8 mouse cellular contexts compared by ENCODE assay signal in genomic region chr19:41982791-41983150, GRCm38 (mm10). TPM values are rescaled to one million over a fixed set of nuclear protein-coding genes. Genes with fewer than 3 reads are reported as not detected.
DNase-seq lines count a peak whose midpoint lies in the region; ATAC-seq and TF ChIP-seq lines count a peak whose summit lies in the region.

No protein-coding gene starts in this region.

- no peak for TF ChIP-seq POLR2A in kidney, adult 2 months (IDR thresholded peaks at IDR 0.05; ENCODE audit: low read depth, low read length)

- H3K4me3 ChIP-seq in kidney, adult 2 months (ENCODE audit: insufficient read depth, low read depth, low read length): peak overlapping the region; percentile 81
- peak overlapping the region; percentile 87 to 93 for H3K4me3 ChIP-seq in ES-E14 (ENCODE audit: insufficient read depth in 1 of 2, low read depth in 1 of 2, low read length in 2 of 2, poor library complexity in 1 of 2, severe bottlenecking in 1 of 2)
- H3K4me3 ChIP-seq in lung, embryonic 14.5 days (ENCODE audit: low read depth, low read length): peak overlapping the region; percentile 85
- H3K4me3 ChIP-seq in stomach, embryonic 16.5 days (replicated peaks; ENCODE audit: low read length): peak overlapping the region; percentile 96

- DNase-seq in kidney, adult 2 months: no peak
- DNase-seq in kidney, postnatal 14 days: no peak
- no peak for DNase-seq in ES-E14 (ENCODE audit: low read depth, low spot score)
- peak; percentile 45 for DNase-seq in lung, embryonic 14.5 days
- DNase-seq in adrenal gland, adult 2 months: no peak
- no peak for DNase-seq in testis, postnatal 10 days (ENCODE audit: low spot score)

- H3K4me1 ChIP-seq in kidney, adult 2 months (ENCODE audit: control insufficient read depth, insufficient read depth, low read length): peaks cover 7% of the 10 kb centered on the region; the same call in 1 of the 2 replicates
- H3K4me1 ChIP-seq in ES-E14 (ENCODE audit: control insufficient read depth in 2 of 2, insufficient read depth in 2 of 2, low read length in 2 of 2, poor library complexity in 1 of 2): peaks cover 9 to 12% of the 10 kb centered on the region in 2 experiments
- H3K4me1 ChIP-seq in lung, embryonic 14.5 days (ENCODE audit: insufficient read depth): no peaks in the 10 kb centered on the region; the same call in 1 of the 2 replicates
- peaks cover 12% of the 10 kb centered on the region for H3K4me1 ChIP-seq in stomach, embryonic 16.5 days (ENCODE audit: control insufficient read depth, insufficient read depth, low read length)

- no peaks in the 10 kb centered on the region for H3K27me3 ChIP-seq in kidney, adult 2 months (replicated peaks; ENCODE audit: control insufficient read depth, insufficient read depth, low read length)
- no peaks in the 10 kb centered on the region for H3K27me3 ChIP-seq in lung, embryonic 14.5 days (ENCODE audit: insufficient read depth, low read length)
- no peaks in the 10 kb centered on the region for H3K27me3 ChIP-seq in stomach, embryonic 16.5 days (ENCODE audit: control insufficient read depth, insufficient read depth, low read length)

- H3K4me2 ChIP-seq in lung, embryonic 14.5 days: peak overlapping the region; percentile 80
- H3K4me2 ChIP-seq in stomach, embryonic 16.5 days (ENCODE audit: low read depth, low read length): peak overlapping the region; percentile 80

- H3K27ac ChIP-seq in kidney, adult 2 months (ENCODE audit: insufficient read depth, low read depth, low read length): no peak overlapping the region
- no peak overlapping the region for H3K27ac ChIP-seq in ES-E14 (ENCODE audit: insufficient read depth, low read depth, low read length, poor library complexity, severe bottlenecking)
- H3K27ac ChIP-seq in lung, embryonic 14.5 days (ENCODE audit: low read depth): no peak overlapping the region
- H3K27ac ChIP-seq in stomach, embryonic 16.5 days (ENCODE audit: low read length): peak overlapping the region; percentile 90

- no peak for TF ChIP-seq CTCF in kidney, adult 2 months (conservative IDR thresholded peaks at IDR 0.05; ENCODE audit: insufficient read depth, insufficient read length, low read depth, low read length)
- TF ChIP-seq CTCF in lung, embryonic 14.5 days (IDR thresholded peaks at IDR 0.05; ENCODE audit: low read depth): no peak

- peak; percentile 44 for ATAC-seq in granulocyte monocyte progenitor cell, adult 5-6 weeks (replicated peaks; ENCODE audit: poor library complexity, severe bottlenecking)
- ATAC-seq in lung, embryonic 14.5 days (ENCODE audit: insufficient read depth): no peak
- ATAC-seq in stomach, embryonic 16.5 days (ENCODE audit: insufficient read depth, low FRiP score): no peak

- H3K36me3 ChIP-seq in kidney, adult 2 months (ENCODE audit: control insufficient read depth, insufficient read depth, low read length): no peaks in the 10 kb centered on the region
- H3K36me3 ChIP-seq in ES-E14 (ENCODE audit: control insufficient read depth, insufficient read depth, low read length, poor library complexity, severe bottlenecking): peaks cover 2% of the 10 kb centered on the region; the same call in 1 of the 2 replicates
- H3K36me3 ChIP-seq in lung, embryonic 14.5 days (ENCODE audit: insufficient read depth): no peaks in the 10 kb centered on the region
- H3K36me3 ChIP-seq in stomach, embryonic 16.5 days (ENCODE audit: control insufficient read depth, insufficient read depth, low read length): no peaks in the 10 kb centered on the region

- 10% methylated on average over 4 of the region's 4 CpGs for WGBS in kidney, adult 2 months
- 6% methylated on average over 4 of the region's 4 CpGs for WGBS in lung, embryonic 14.5 days
- whole genome bisulfite sequencing in stomach, embryonic 16.5 days: 20% methylated on average over 4 of the region's 4 CpGs

- in situ Hi-C loops in ES-E14 (cut with MboI; ENCODE audit: low sequenced_read_pairs in 2 of 2, unreplicated experiment in 2 of 2): no loop called here

- peak overlapping the region; percentile 77; the same call in 1 of the 2 replicates for H3K9ac ChIP-seq in ES-E14 (ENCODE audit: insufficient read depth, low read depth, low read length, poor library complexity, severe bottlenecking)
- H3K9ac ChIP-seq in lung, embryonic 14.5 days: peak overlapping the region; percentile 80; the same call in 1 of the 2 replicates
- H3K9ac ChIP-seq in stomach, embryonic 16.5 days (ENCODE audit: low read length): peak overlapping the region; percentile 91

- H3K9me3 ChIP-seq in ES-E14 (ENCODE audit: control insufficient read depth, insufficient read depth, low read depth, low read length): no peaks in the 10 kb centered on the region
- no peaks in the 10 kb centered on the region for H3K9me3 ChIP-seq in lung, embryonic 14.5 days (ENCODE audit: low read depth, low read length)
- H3K9me3 ChIP-seq in stomach, embryonic 16.5 days (replicated peaks; ENCODE audit: control insufficient read depth, low read length): no peaks in the 10 kb centered on the region

TF ChIP-seq in ES-E14, 5 proteins besides CTCF, POLR2A, EP300 and RAD21:
- no peak for TF ChIP-seq ZC3H11A (IDR thresholded peaks at IDR 0.05; ENCODE audit: borderline replicate concordance, low read depth, low read length)
- TF ChIP-seq HCFC1 (IDR thresholded peaks at IDR 0.05; ENCODE audit: borderline replicate concordance, insufficient read depth, low read length): no peak
- TF ChIP-seq MAFK (IDR thresholded peaks at IDR 0.05; ENCODE audit: insufficient read depth, low read depth, low read length): no peak
- TF ChIP-seq CHD2 (IDR thresholded peaks at IDR 0.05; ENCODE audit: low read depth, low read length): no peak
- no peak for TF ChIP-seq ZNF384 (IDR thresholded peaks at IDR 0.05; ENCODE audit: low read depth, low read length)

RNA-seq across cellular contexts. Expression of gene Ubtd1, which starts 1.2 kb away (rescaled TPM):
- 23.0 and 28.2 TPM in 2 replicates for polyA plus RNA-seq in kidney, adult 2 months (2012; rRNA removed)
- 14.4 and 18.2 TPM in 2 replicates for total RNA-seq in ES-E14 (2012; rRNA removed)
- total RNA-seq in granulocyte monocyte progenitor cell, adult 5-6 weeks (2014; fragmentation: Nextera tagmentation): 25.4 and 38.5 TPM in 2 replicates
- total RNA-seq in granulocyte monocyte progenitor cell, adult 5-6 weeks (2017): 6.4 and 9.5 TPM in 2 replicates
- polyA plus RNA-seq in lung, embryonic 14.5 days (2014; fragmentation: Nextera tagmentation; extraction: Ambion mirVana): 13.1 TPM in 2 replicates
- 13.4 and 14.8 TPM in 2 replicates for polyA plus RNA-seq in stomach, embryonic 16.5 days (2015; fragmentation: Nextera tagmentation; extraction: Ambion mirVana)
- total RNA-seq in adrenal gland, adult 2 months (2021): 10 to 100 TPM; 12.8 to 21.1 TPM
- 29.3 and 31.3 TPM in 2 replicates for polyA plus RNA-seq in adrenal gland, adult 2 months (2012; rRNA removed)

RNA-seq across cellular contexts. Expression of gene Mms19, which starts 1.8 kb away (rescaled TPM):
- 54.9 and 56.1 TPM in 2 replicates for polyA plus RNA-seq in kidney, adult 2 months (2012; rRNA removed)
- total RNA-seq in ES-E14 (2012; rRNA removed): 59.6 and 91.5 TPM in 2 replicates
- 56.9 and 59.4 TPM in 2 replicates for total RNA-seq in granulocyte monocyte progenitor cell, adult 5-6 weeks (2014; fragmentation: Nextera tagmentation)
- 36.2 and 37.4 TPM in 2 replicates for total RNA-seq in granulocyte monocyte progenitor cell, adult 5-6 weeks (2017)
- 35.6 and 41.7 TPM in 2 replicates for polyA plus RNA-seq in lung, embryonic 14.5 days (2014; fragmentation: Nextera tagmentation; extraction: Ambion mirVana)
- polyA plus RNA-seq in stomach, embryonic 16.5 days (2015; fragmentation: Nextera tagmentation; extraction: Ambion mirVana): 27.6 and 31.5 TPM in 2 replicates
- 10 to 100 TPM; 15.9 to 22.0 TPM for total RNA-seq in adrenal gland, adult 2 months (2021)
- 48.3 and 49.2 TPM in 2 replicates for polyA plus RNA-seq in adrenal gland, adult 2 months (2012; rRNA removed)

RNA-seq across cellular contexts. Expression of gene Zdhhc16, which starts 49.5 kb away (rescaled TPM):
- polyA plus RNA-seq in kidney, adult 2 months (2012; rRNA removed): 74.2 and 78.7 TPM in 2 replicates
- total RNA-seq in ES-E14 (2012; rRNA removed): 62.7 and 73.7 TPM in 2 replicates
- 77.4 and 78.5 TPM in 2 replicates for total RNA-seq in granulocyte monocyte progenitor cell, adult 5-6 weeks (2014; fragmentation: Nextera tagmentation)
- 42.4 and 47.2 TPM in 2 replicates for total RNA-seq in granulocyte monocyte progenitor cell, adult 5-6 weeks (2017)
- 73.4 and 80.8 TPM in 2 replicates for polyA plus RNA-seq in lung, embryonic 14.5 days (2014; fragmentation: Nextera tagmentation; extraction: Ambion mirVana)
- polyA plus RNA-seq in stomach, embryonic 16.5 days (2015; fragmentation: Nextera tagmentation; extraction: Ambion mirVana): 76.2 and 76.6 TPM in 2 replicates
- 10 to 100 TPM; 26.0 to 26.2 TPM for total RNA-seq in adrenal gland, adult 2 months (2021)
- polyA plus RNA-seq in adrenal gland, adult 2 months (2012; rRNA removed): 56.9 and 73.6 TPM in 2 replicates

RNA-seq across cellular contexts. Expression of gene Exosc1, which starts 49.5 kb away (rescaled TPM):
- polyA plus RNA-seq in kidney, adult 2 months (2012; rRNA removed): 11.8 and 15.2 TPM in 2 replicates
- total RNA-seq in ES-E14 (2012; rRNA removed): 45.2 and 48.2 TPM in 2 replicates
- total RNA-seq in granulocyte monocyte progenitor cell, adult 5-6 weeks (2014; fragmentation: Nextera tagmentation): 62.5 and 87.5 TPM in 2 replicates
- 69.5 and 82.4 TPM in 2 replicates for total RNA-seq in granulocyte monocyte progenitor cell, adult 5-6 weeks (2017)
- 84.5 and 93.0 TPM in 2 replicates for polyA plus RNA-seq in lung, embryonic 14.5 days (2014; fragmentation: Nextera tagmentation; extraction: Ambion mirVana)
- 63.0 and 64.4 TPM in 2 replicates for polyA plus RNA-seq in stomach, embryonic 16.5 days (2015; fragmentation: Nextera tagmentation; extraction: Ambion mirVana)
- total RNA-seq in adrenal gland, adult 2 months (2021): 10 to 100 TPM; 28.2 to 31.9 TPM
- polyA plus RNA-seq in adrenal gland, adult 2 months (2012; rRNA removed): 6.9 and 9.4 TPM in 2 replicates

RNA-seq across cellular contexts. Expression of gene Ankrd2, which starts 53.0 kb away (rescaled TPM):
- polyA plus RNA-seq in kidney, adult 2 months (2012; rRNA removed): 0.14 and 2.2 TPM in 2 replicates
- 0.45 TPM in 1 of 2 replicates, not detected in the other for total RNA-seq in ES-E14 (2012; rRNA removed)
- total RNA-seq in granulocyte monocyte progenitor cell, adult 5-6 weeks (2014; fragmentation: Nextera tagmentation): not detected in 2 replicates
- not detected in 2 replicates for total RNA-seq in granulocyte monocyte progenitor cell, adult 5-6 weeks (2017)
- 0.17 and 0.41 TPM in 2 replicates for polyA plus RNA-seq in lung, embryonic 14.5 days (2014; fragmentation: Nextera tagmentation; extraction: Ambion mirVana)
- 0.84 TPM in 1 of 2 replicates, not detected in the other for polyA plus RNA-seq in stomach, embryonic 16.5 days (2015; fragmentation: Nextera tagmentation; extraction: Ambion mirVana)
- total RNA-seq in adrenal gland, adult 2 months (2021): under 1 TPM; 0.35 to 0.61 TPM
- polyA plus RNA-seq in adrenal gland, adult 2 months (2012; rRNA removed): 0.16 and 0.27 TPM in 2 replicates
